Mouse (Mus musculus) myocyte (in vitro differentiated cells): ENCODE results near the gene Clip4.

Experiments used
- CEBPB ChIP-seq: IDR thresholded peaks from 2 replicates; pipeline ENCODE4 v1.6.1; 2011; ENCODE audit warnings: mild to moderate bottlenecking, moderate library complexity; ENCODE audit not compliant: poor library complexity, insufficient read depth, severe bottlenecking
- E2F4 ChIP-seq: IDR thresholded peaks from one replicate; pipeline ENCODE4 v1.6.1; 2011; ENCODE audit warnings: mild to moderate bottlenecking, control low read depth, moderate library complexity; ENCODE audit not compliant: insufficient read depth
- MAX ChIP-seq: IDR thresholded peaks from one replicate; pipeline ENCODE4 v1.6.1; 2011; ENCODE audit warnings: low read depth, mild to moderate bottlenecking, control low read depth
- MYOD1 ChIP-seq, 3 experiments: IDR thresholded peaks; one replicate each; pipeline ENCODE4 v1.6.1; 2011; ENCODE audit warnings: control low read depth in 2 of 3, low read depth in 2 of 3, mild to moderate bottlenecking in 2 of 3, moderate library complexity in 1 of 3; ENCODE audit not compliant: insufficient read length in 2 of 3, control insufficient read depth in 1 of 3
- MYOG ChIP-seq, 3 experiments: IDR thresholded peaks; one replicate each; pipeline ENCODE4 v1.6.1; 2011; ENCODE audit warnings: control low read depth in 2 of 3, low read depth in 2 of 3, mild to moderate bottlenecking in 2 of 3; ENCODE audit not compliant: insufficient read length in 2 of 3, control insufficient read depth in 1 of 3, insufficient read depth in 1 of 3
- POLR2A ChIP-seq: IDR thresholded peaks from one replicate; pipeline ENCODE4 v1.6.1; 2011; ENCODE audit warnings: low read depth, mild to moderate bottlenecking, control low read depth, moderate library complexity; ENCODE audit not compliant: insufficient read length
- POLR2AphosphoS2 ChIP-seq: IDR thresholded peaks from one replicate; pipeline ENCODE4 v1.6.1; 2011; ENCODE audit warnings: low read depth, control low read depth; ENCODE audit not compliant: insufficient read length
- REST ChIP-seq: IDR thresholded peaks from one replicate; pipeline ENCODE4 v1.6.1; 2011; ENCODE audit warnings: mild to moderate bottlenecking, control low read depth, moderate library complexity; ENCODE audit not compliant: insufficient read depth, insufficient read length
- SRF ChIP-seq: IDR thresholded peaks from one replicate; pipeline ENCODE4 v1.6.1; 2011; ENCODE audit warnings: low read depth; ENCODE audit not compliant: control insufficient read depth, insufficient read length
- TCF12 ChIP-seq: IDR thresholded peaks from one replicate; pipeline ENCODE4 v1.6.1; 2011; ENCODE audit warnings: mild to moderate bottlenecking, control low read depth; ENCODE audit not compliant: poor library complexity, insufficient read depth, severe bottlenecking
- TCF3 ChIP-seq: IDR thresholded peaks from one replicate; pipeline ENCODE4 v1.6.1; 2011; ENCODE audit warnings: low read depth, control low read depth; ENCODE audit not compliant: insufficient read length
- USF1 ChIP-seq: IDR thresholded peaks from one replicate; pipeline ENCODE4 v1.6.1; 2011; ENCODE audit warnings: low read depth, mild to moderate bottlenecking, control low read depth, moderate library complexity

DNA sequence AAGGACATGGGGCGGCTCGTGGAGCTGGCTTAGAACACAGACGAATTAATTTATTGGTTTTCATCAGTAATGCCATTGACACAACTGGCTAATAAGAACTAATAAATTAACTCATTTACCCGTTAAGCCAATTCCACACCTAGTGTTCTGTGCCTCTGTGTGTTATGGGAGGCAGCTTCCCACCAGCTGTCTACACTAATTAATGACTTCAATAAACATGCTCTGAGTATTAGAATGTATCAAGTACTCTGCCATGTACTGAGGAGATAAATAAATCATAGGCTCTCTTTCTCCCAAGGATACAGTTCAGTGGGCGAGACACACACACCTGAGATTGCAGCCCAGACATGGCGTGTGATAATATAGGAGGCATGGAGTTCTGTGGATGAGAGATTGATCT is 113.1 kb downstream of the Clip4 start:
- no peak for TF ChIP-seq E2F4
- TF ChIP-seq POLR2AphosphoS2, result no peak
- TF ChIP-seq CEBPB, result no peak
- TF ChIP-seq MAX, result no peak
- TF ChIP-seq TCF12, result no peak
- no peak for TF ChIP-seq TCF3
- no peak for TF ChIP-seq POLR2A
- TF ChIP-seq REST, result no peak
- TF ChIP-seq USF1, result no peak
- TF ChIP-seq MYOG (IDR thresholded peaks at IDR 0.05; ENCODE audit: control insufficient read depth in 1 of 3, insufficient read depth in 1 of 3, insufficient read length in 2 of 3, low read depth in 2 of 3), result no peak
- no peak for TF ChIP-seq SRF
- no peak for TF ChIP-seq MYOD1 (IDR thresholded peaks at IDR 0.05; ENCODE audit: control insufficient read depth in 1 of 3, insufficient read length in 2 of 3, low read depth in 2 of 3)
